Mouse (Mus musculus): Measurements from ENCODE around the gene C87436. TPM values are rescaled to one million over a fixed set of nuclear protein-coding genes. Genes with fewer than 3 reads are reported as not detected.

C87436 gene
- total and polyA plus RNA-seq, 3 experiments: 11.6 to 18.5 TPM; not detected in 1

GRCm38 (mm10) chr6:86471317-86471716 lies 33.1 kb downstream of the C87436 start:
- no peak for DNase-seq (ENCODE audit: low read depth, low spot score)
- no peak for TF ChIP-seq ZNF384 (IDR thresholded peaks at IDR 0.05; ENCODE audit: low read depth, low read length)
- TF ChIP-seq ZMIZ1 (IDR thresholded peaks at IDR 0.05; ENCODE audit: low read depth, low read length): no peak
- TF ChIP-seq EP300 (IDR thresholded peaks at IDR 0.05; ENCODE audit: low read depth in 1 of 2, low read length in 2 of 2): no peak
- TF ChIP-seq HCFC1 (IDR thresholded peaks at IDR 0.05; ENCODE audit: low read depth, low read length): no peak
- TF ChIP-seq ELF1 (IDR thresholded peaks at IDR 0.05; ENCODE audit: low read depth, low read length): no peak
- no peak for TF ChIP-seq USF2 (IDR thresholded peaks at IDR 0.05; ENCODE audit: borderline replicate concordance in 1 of 2, insufficient read depth in 1 of 2, low read depth in 1 of 2, low read length in 2 of 2)
- no peak for TF ChIP-seq CHD1 (IDR thresholded peaks at IDR 0.05; ENCODE audit: low read depth, low read length)
- no peak for TF ChIP-seq ETS1 (IDR thresholded peaks at IDR 0.05; ENCODE audit: low read depth, low read length)
- no peak for TF ChIP-seq GABPA (IDR thresholded peaks at IDR 0.05; ENCODE audit: low read depth, low read length)
- no peak for TF ChIP-seq USF1 (IDR thresholded peaks at IDR 0.05; ENCODE audit: low read depth, low read length)
- TF ChIP-seq ZKSCAN1 (IDR thresholded peaks at IDR 0.05; ENCODE audit: low read depth, low read length): no peak
- TF ChIP-seq BHLHE40 (IDR thresholded peaks at IDR 0.05; ENCODE audit: borderline replicate concordance, low read depth, low read length): no peak
- no peak for TF ChIP-seq CHD2 (IDR thresholded peaks at IDR 0.05; ENCODE audit: low read length)
- TF ChIP-seq E2F4 (IDR thresholded peaks at IDR 0.05; ENCODE audit: borderline replicate concordance, low read depth, low read length): no peak
- no peak for TF ChIP-seq POLR2AphosphoS5 (IDR thresholded peaks at IDR 0.05; ENCODE audit: borderline replicate concordance, low read depth, low read length)
- no peak for TF ChIP-seq MXI1 (IDR thresholded peaks at IDR 0.05; ENCODE audit: low read depth, low read length)
- TF ChIP-seq GATA1 (IDR thresholded peaks at IDR 0.05; ENCODE audit: low read depth, low read length): no peak
- TF ChIP-seq MYB (IDR thresholded peaks at IDR 0.05; ENCODE audit: low read depth, low read length): no peak
- TF ChIP-seq NRF1 (IDR thresholded peaks at IDR 0.05; ENCODE audit: insufficient read depth, low read depth, low read length, poor library complexity, severe bottlenecking): no peak
- no peak for TF ChIP-seq MAX (IDR thresholded peaks at IDR 0.05; ENCODE audit: low read length)
- no peaks in the 10 kb centered on the region for H3K27me3 ChIP-seq (ENCODE audit: control insufficient read depth in 1 of 2, insufficient read depth in 2 of 2, low read length in 2 of 2)
- peak overlapping the region; percentile 83 for H3K27ac ChIP-seq (ENCODE audit: control insufficient read depth, low read depth, low read length)
- H3K79me2 ChIP-seq (ENCODE audit: control insufficient read depth, insufficient read depth, low read length, poor library complexity): peaks cover 6% of the 10 kb centered on the region; the same call in 1 of the 2 replicates
- peaks cover 0 to 28% of the 10 kb centered on the region in 2 experiments; a peak in 3 of 4 replicates for H3K36me3 ChIP-seq (ENCODE audit: control insufficient read depth in 1 of 2, insufficient read depth in 2 of 2, low read length in 2 of 2)
- H3K4me1 ChIP-seq (ENCODE audit: control insufficient read depth in 1 of 2, insufficient read depth in 2 of 2, low read length in 2 of 2): peaks cover 13 to 36% of the 10 kb centered on the region in 2 experiments
- peak overlapping the region; percentile 64 to 70; a peak in 3 of 4 replicates for H3K4me3 ChIP-seq (ENCODE audit: control insufficient read depth in 1 of 2, insufficient read depth in 1 of 2, low read depth in 2 of 2, low read length in 2 of 2)
- H3K9ac ChIP-seq (ENCODE audit: control insufficient read depth, low read depth, low read length, poor library complexity, severe bottlenecking): peak overlapping the region; percentile 85
- no peaks in the 10 kb centered on the region for H3K9me3 ChIP-seq (replicated peaks; ENCODE audit: insufficient read depth, low read length)

GRCm38 (mm10) chr6:86471760-86472099 lies 33.6 kb downstream of the C87436 start:
- Histone ChIP-seq H3K27me3 (ENCODE audit: control insufficient read depth in 1 of 2, insufficient read depth in 2 of 2, low read length in 2 of 2) (no peaks in the 10 kb centered on the region), H3K79me2 (ENCODE audit: control insufficient read depth, insufficient read depth, low read length, poor library complexity) (peaks cover 6% of the 10 kb centered on the region; the same call in 1 of the 2 replicates), H3K4me3 (ENCODE audit: control insufficient read depth in 1 of 2, insufficient read depth in 1 of 2, low read depth in 2 of 2, low read length in 2 of 2) (peak overlapping the region; percentile 64 to 70), H3K4me1 (ENCODE audit: control insufficient read depth in 1 of 2, insufficient read depth in 2 of 2, low read length in 2 of 2) (peaks cover 13 to 36% of the 10 kb centered on the region in 2 experiments), H3K27ac (ENCODE audit: control insufficient read depth, low read depth, low read length) (peak overlapping the region; percentile 83), H3K9me3 (replicated peaks; ENCODE audit: insufficient read depth, low read length) (no peaks in the 10 kb centered on the region), H3K9ac (ENCODE audit: control insufficient read depth, low read depth, low read length, poor library complexity, severe bottlenecking) (peak overlapping the region; percentile 85), H3K36me3 (ENCODE audit: control insufficient read depth in 1 of 2, insufficient read depth in 2 of 2, low read length in 2 of 2) (peaks cover 0 to 28% of the 10 kb centered on the region in 2 experiments; a peak in 3 of 4 replicates)
- DNase-seq (ENCODE audit: low read depth, low spot score): no peak
- TF ChIP-seq POLR2A (IDR thresholded peaks at IDR 0.05; ENCODE audit: control insufficient read depth in 1 of 2, insufficient read depth in 1 of 2, low read depth in 1 of 2, low read length in 2 of 2, poor library complexity in 1 of 2) (peak in 1 of 2 experiments; percentile 54; a peak in 1 of 4 replicates), MYC (IDR thresholded peaks at IDR 0.05; ENCODE audit: low read depth, low read length) (no peak)

Measured in MEL (cell line).